Mouse (Mus musculus) urinary bladder, adult 18-20 months (tissue): ENCODE results near the gene Rps8.

Experiments used
- DNase-seq, 2 experiments: peaks; one replicate each; pipeline ENCODE4 v3.0.0; 2022; ENCODE audit warnings: low spot score in 2 of 2, mixed read lengths in 2 of 2

The Rps8 gene

DNA sequence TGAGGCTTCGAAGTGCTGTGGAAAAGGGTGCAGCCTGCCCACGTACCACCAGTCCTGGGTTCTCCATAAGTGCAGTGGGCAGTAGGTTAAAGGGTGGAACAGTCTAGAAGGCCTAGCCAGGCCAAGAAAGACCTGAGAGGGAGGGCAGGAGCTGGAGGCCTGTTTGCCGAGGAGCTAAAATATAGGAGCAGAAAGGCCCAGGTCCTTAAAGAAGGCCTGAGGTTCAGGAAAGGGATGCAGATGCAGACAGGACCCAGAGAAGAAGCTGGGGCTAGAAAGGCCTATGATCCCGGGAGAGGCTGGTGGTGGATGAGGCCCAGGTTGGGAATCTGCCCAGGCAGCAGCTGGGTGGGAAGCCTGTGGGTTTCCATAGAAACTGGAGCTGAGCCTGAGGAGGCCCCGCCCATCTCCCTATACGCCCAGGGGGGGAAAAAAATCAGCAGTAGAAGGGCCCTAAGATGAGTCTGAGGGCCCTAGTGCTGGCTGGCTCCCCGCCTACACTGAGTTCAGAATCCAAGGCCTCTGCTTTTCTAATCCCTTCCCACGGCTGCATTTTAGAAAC lies 30.6 kb downstream of the Rps8 start, which contains the start of gene Btbd19:
Gene Btbd19 (minus strand): TSS at position 378 of the 562 bp plus-strand sequence.
- DNase-seq: peak in 1 of 2 experiments; percentile 77

DNA sequence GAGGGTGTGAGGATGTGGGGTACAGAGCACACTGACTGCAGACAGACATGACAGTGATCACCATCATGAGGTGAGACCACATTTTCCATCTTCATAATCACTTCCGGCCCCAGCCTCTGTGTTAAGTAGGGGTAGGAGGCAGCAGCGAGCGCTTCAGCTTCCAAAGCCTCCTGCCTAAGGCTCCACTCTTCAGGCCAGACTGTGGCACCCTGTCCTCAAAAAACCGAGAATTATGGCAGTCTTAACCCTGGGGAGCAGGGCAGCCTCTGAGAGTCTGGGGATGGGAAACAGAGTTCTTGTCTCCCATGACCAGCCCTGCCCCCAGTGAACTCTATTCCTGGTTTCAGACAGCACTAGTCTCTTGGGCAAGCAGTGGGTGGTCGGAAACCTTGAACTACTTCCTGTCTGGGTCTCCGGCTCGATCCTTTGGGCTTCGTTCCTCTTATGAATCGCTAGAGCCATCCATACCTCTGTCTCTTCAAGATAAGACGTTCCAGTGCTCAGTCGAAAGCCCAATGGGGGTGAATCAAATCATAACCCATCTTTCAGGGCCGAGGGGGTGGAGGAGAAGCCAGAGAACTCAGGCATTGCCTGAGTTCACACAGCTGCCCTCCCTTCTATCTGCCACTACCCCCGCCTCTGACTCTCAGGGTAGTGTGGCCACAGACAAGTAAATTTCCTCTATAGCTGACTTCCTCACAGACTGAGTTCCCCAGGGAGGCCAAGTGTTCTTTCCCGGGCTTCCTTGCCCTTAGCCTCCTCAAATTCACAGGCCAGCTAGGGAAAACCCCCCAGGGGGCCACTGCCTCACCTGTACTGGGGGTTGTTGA lies 31.3 kb downstream of the Rps8 start:
- no peak for DNase-seq

- DNase-seq: no peak
Measured at GRCm38 (mm10) chr4:117124218-117124517, 31.9 kb downstream of the Rps8 start.

GRCm38 (mm10) chr4:117123546-117124217 lies 32.4 kb downstream of the Rps8 start:
- no peak for DNase-seq

DNA sequence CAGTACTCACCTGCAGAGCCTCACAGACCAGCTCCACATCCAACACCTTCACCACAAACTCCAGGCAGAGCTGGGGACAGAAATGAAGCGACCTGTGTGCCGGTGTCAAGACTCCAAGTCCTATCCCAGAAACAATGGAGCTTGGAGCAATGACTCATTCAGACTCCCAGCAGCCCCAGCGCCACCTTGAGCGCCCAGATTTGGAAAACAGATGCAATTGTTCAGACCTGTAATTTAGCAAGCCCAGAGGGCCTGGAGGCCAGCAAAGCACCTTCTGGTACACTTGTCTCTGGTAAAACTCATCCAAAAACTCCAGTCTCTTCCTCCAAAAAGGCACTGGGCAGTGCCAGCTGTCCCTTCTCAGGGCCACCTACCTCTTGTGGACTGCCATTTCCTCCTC lies 33.8 kb downstream of the Rps8 start:
- no peak for DNase-seq

DNA sequence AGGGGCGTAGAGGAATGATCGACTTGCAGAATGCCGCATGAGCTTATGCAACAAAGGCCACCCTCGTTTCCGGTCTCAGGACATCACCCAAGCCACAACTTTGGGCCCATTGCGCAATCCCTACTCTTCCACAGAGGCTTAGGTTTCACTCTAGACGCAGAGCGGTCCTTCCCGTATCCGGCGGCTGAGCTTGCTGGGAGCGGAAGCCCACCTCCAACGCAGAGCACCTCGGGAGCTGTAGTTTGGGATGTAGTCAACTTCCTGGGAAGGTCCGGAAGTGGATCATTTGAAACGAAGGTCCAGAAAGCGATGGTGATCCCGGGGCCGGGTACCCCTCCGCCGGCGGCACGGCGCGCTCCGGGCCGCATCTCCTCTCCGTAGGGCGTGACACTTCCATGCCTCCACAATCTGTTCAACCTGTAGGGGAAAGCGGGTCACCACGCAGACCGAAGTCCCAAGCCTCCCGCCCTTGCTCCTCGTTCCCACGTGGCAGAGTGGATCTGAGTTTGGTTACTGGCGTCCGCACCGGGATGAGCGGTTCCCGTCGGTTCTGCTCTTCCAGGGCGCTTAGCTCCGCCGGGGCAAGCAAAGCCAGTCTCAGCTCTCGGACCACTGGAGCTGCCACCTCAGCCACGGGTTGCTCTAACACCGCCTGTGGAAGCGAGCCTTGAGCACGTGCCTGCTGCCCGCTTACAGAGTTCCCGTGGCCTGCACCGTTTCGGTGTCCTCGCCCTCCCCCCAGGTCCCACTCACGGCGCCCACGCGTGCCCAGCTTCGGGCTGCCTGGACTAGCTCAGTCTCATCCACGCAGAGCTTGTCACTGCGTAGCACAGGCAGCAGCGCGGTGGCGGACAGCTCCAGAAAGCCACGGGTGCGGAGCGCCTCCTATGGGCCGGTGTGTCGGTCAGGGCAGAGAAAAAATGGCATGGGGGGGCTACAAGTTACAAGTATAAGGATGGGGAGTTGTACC lies 35.3 kb downstream of the Rps8 start:
- DNase-seq: peak; percentile 81 to 96

DNA sequence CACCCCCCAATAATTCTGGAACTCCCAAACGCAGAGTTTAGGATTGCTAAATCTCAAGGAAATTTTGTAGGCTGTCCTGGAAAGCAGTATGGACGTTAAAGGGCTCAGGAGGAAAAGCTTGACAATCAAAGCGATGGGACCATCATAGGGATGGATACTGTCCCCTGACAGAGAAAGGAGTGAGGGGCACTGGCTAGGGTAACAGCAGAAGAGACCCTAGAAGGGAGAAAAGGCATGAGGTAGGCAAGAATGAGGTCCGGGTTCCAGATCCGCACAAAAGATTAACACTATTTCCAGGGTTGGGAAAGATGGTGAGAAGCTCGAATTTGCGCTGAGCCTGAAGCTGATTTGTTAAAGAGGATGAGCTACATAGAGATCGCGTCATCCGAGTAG lies 36.0 kb downstream of the Rps8 start:
- no peak for DNase-seq

DNA sequence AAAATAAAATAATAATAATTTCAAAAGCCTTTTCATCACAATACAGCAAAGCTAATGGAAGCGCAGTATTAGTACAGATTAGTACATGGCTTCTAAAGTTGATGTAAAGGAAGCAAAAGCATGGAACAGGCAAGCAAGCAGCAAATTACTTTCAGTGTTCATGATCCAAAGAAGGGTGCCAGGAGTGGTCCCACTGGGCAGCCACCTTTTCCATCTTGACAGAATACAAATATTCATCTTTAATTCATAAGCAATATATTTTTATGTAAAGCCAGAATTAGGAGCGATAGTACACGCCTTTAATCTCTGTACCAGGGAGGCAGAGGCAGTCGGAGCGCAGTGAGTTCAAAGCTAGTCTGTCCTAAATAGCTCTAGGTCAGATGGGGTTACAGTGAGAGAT lies 36.4 kb downstream of the Rps8 start:
- DNase-seq: no peak

DNA sequence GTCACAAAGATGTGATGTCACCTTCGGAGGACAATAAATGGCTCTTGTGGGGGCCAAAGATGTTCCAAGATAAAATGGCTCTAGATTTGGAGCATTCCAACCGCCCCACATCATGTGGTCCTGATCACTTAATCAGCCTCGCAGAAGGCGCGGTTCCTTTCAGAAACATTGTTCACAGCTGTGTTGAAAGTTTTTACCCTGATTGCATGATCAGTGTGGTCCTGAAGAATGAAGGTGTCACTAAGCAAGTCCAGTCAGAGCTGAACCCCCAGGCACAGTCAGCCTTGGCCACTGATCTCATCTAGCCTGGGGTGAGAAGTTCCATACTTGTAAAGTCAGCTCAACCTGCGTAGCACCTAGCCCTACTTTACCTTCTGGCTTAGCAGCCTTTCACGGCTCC lies 38.1 kb downstream of the Rps8 start:
- DNase-seq: no peak

- DNase-seq: no peak
Measured at GRCm38 (mm10) chr4:117115592-117115991, 40.5 kb downstream of the Rps8 start.

DNA sequence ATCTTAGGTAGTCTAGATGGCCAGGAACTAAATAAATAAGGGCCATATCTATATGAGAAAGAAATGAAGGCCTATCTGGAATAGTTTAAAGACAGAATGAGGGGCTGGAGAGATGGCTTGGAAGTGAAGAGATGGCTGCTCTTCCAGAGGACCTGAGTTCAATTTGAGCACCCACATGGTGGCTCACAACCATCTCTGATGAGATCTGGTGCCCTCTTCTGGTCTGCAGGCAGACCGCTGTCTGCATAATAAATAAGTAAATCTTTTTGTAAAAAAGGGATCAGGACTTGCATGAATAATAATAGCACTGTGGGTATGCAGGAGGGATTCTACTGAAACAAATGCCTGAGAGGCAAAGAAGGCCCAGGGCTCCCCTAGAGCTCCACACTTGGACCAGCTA lies 42.8 kb downstream of the Rps8 start:
- no peak for DNase-seq

DNA sequence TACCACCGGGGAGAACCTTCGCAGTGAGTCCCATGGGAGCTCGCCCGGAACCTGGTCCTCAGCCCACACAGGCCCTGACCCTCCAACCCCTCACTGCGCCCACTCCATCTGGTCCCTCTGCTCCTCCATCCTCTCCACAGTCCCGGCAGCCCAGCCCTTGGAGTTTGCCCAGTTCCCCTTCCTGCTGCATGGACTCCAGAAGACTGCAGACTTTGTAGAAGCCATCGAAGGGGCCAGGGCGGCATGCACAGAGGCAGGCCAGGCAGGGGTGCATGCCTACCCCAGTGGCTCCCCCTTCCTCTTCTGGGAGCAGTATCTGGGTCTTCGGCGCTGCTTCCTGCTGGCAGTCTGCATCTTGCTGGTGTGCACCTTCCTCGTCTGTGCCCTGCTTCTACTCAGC lies 45.1 kb downstream of the Rps8 start:
- no peak for DNase-seq

DNA sequence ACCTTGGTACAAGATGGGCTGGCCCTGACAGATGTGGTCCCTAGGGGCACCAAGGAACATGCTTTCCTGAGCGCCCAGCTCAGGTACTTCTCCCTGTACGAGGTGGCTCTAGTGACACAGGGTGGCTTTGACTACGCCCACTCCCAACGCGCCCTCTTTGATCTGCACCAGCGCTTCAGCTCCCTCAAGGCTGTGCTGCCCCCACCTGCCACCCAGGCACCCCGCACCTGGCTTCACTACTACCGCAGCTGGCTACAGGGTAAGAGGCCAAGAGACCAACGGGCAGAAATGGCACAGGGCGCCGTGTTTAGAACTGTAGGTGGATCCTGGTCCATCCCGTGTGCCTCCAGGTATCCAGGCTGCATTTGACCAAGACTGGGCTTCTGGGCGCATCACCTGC lies 45.8 kb downstream of the Rps8 start:
- DNase-seq: no peak

DNA sequence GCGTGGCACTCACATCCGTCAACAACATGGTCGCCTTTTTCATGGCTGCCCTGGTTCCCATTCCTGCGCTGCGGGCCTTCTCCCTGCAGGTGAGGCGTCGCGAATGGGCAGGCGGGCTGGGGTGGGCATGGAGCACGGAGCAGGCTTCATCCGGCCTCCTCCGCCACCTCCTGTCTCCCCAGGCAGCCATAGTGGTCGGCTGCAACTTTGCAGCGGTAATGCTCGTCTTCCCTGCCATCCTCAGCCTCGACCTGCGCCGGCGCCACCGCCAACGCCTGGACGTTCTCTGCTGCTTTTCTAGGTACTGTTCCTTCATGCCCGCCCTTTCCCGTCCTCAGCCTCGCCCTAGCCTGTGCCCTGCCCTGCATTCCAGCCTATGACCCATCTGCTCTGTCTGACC lies 46.7 kb downstream of the Rps8 start:
- no peak for DNase-seq

DNA sequence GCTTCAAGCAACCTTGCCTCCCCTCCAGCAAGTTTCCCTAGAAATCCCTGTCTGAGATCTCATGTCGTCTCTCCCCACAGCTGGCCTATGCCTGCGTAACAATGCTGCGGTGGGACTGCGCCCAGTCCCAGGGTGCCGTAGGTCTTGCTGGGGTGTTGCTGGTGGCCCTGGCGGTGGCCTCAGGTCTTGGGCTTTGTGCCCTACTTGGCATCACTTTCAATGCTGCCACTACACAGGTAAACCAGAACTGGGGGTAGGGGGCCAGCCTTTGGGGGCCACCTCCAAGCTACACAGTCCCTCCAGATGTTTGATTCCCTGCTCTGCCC lies 47.6 kb downstream of the Rps8 start:
- no peak for DNase-seq

- no peak for DNase-seq
Measured at GRCm38 (mm10) chr4:117107813-117108523, 48.1 kb downstream of the Rps8 start.

DNA sequence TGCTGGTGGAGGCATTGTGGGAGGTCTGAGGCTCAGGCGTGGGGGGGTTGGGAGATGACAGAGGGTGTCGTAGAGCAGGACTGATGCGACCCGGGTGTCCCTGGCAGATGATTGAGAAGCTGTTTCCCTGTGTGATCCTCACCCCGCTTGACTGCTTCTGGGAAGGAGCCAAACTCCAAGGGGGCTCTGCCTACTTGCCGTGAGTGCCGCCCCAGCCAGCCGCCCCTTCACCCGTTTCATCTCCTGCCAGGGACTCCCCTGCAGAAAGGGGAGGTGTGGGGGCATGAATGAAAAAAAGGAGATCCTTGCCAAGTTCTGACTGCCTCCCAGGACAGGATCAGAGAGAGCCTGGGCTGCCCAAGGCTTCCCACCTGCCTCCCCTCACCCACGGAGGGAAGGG lies 50.9 kb downstream of the Rps8 start:
- DNase-seq: no peak

DNA sequence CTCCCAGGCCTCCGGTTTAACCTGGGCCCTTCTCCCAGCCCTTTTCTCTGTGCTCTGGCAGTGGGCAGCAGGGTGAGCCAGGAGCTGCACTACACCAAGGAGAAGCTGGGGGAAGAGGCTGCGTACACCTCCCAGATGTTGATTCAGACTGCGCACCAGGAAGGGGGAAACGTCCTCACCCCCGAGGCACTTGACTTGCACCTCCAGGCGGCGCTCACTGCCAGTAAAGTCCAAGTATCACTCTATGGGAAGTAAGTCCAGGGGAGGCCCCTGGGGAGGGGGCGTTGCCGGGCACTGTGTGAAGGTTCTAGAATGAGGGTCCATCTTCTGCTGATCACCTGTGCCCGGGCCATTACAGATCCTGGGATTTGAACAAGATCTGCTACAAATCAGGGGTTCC lies 51.4 kb downstream of the Rps8 start:
- DNase-seq: no peak
